Mouse (Mus musculus): ENCODE measurements around the gene Dda1. TPM values are rescaled to one million over a fixed set of nuclear protein-coding genes. Genes with fewer than 3 reads are reported as not detected.
"Not testable (repeated sequence)": the region's sequence is repeated elsewhere in the genome, so short reads cannot be mapped to it uniquely, and the experiment has no call there.

Dda1 gene
- polyA plus RNA-seq (2014; fragmentation: Nextera tagmentation; extraction: Ambion mirVana) = 115 TPM in 2 replicates

- peaks cover 10% of the 10 kb centered on the region; the same call in 1 of the 2 replicates for H3K4me1 ChIP-seq (ENCODE audit: control insufficient read depth, insufficient read depth, low read length)
- H3K27ac ChIP-seq (replicated peaks; ENCODE audit: low read depth, low read length) = 0 out of 2 replicates have a peak within 1 kb of the TSS, but pooled peaks have one; percentile 10
- peak within 1 kb of the TSS; percentile 85 for H3K4me2 ChIP-seq (ENCODE audit: low read depth, severe bottlenecking)
- H3K9me3 ChIP-seq (ENCODE audit: control insufficient read depth, low read length) = no peaks in the 10 kb centered on the region; the same call in 1 of the 2 replicates
- under 1% methylated on average over 52 of the region's 52 CpGs for WGBS
- DNase-seq (ENCODE audit: low spot score) (peak; percentile 97), ATAC-seq (ENCODE audit: insufficient number of reproducible peaks, low FRiP score, low TSS enrichment, low read depth) (peak; percentile 80)
- peaks cover 5% of the 10 kb centered on the region; the same call in 1 of the 2 replicates for H3K36me3 ChIP-seq (ENCODE audit: control insufficient read depth, insufficient read depth, low read length)
- no peaks in the 10 kb centered on the region for H3K27me3 ChIP-seq (ENCODE audit: control insufficient read depth, insufficient read depth, low read length)
- peak within 1 kb of the TSS; percentile 60 for H3K9ac ChIP-seq (ENCODE audit: low read length)
- peak within 1 kb of the TSS; percentile 92 for H3K4me3 ChIP-seq (ENCODE audit: low read depth, low read length)
Observed at GRCm38 (mm10) chr8:71468916-71469315, at the start of gene Dda1. Dda1 (plus strand) TSS chr8:71469199.

GRCm38 (mm10) chr8:71422121-71422520 lies 46.9 kb upstream of the Dda1 start:
- Histone ChIP-seq H3K9ac (ENCODE audit: low read length) (no peak overlapping the region), H3K4me2 (ENCODE audit: low read depth, severe bottlenecking) (no peak overlapping the region), H3K27me3 (ENCODE audit: control insufficient read depth, insufficient read depth, low read length) (no peaks in the 10 kb centered on the region), H3K4me3 (ENCODE audit: low read depth, low read length) (no peak overlapping the region), H3K27ac (replicated peaks; ENCODE audit: low read depth, low read length) (no peak overlapping the region), H3K9me3 (ENCODE audit: control insufficient read depth, low read length) (no peaks in the 10 kb centered on the region), H3K36me3 (ENCODE audit: control insufficient read depth, insufficient read depth, low read length) (no peaks in the 10 kb centered on the region), H3K4me1 (ENCODE audit: control insufficient read depth, insufficient read depth, low read length) (no peaks in the 10 kb centered on the region)
- no peak for DNase-seq (ENCODE audit: low spot score)
- ATAC-seq (ENCODE audit: insufficient number of reproducible peaks, low FRiP score, low TSS enrichment, low read depth) = no peak

- H3K36me3 ChIP-seq (ENCODE audit: control insufficient read depth, insufficient read depth, low read length); H3K4me3 ChIP-seq (ENCODE audit: low read depth, low read length); DNase-seq (ENCODE audit: low spot score); H3K9ac ChIP-seq (ENCODE audit: low read length); H3K9me3 ChIP-seq (ENCODE audit: control insufficient read depth, low read length); ATAC-seq (ENCODE audit: insufficient number of reproducible peaks, low FRiP score, low TSS enrichment, low read depth); H3K27me3 ChIP-seq (ENCODE audit: control insufficient read depth, insufficient read depth, low read length); H3K27ac ChIP-seq (replicated peaks; ENCODE audit: low read depth, low read length); H3K4me1 ChIP-seq (ENCODE audit: control insufficient read depth, insufficient read depth, low read length); H3K4me2 ChIP-seq (ENCODE audit: low read depth, severe bottlenecking): not testable (repeated sequence)
- 94% methylated on average over 1 of the region's 1 CpGs for WGBS
Observed at GRCm38 (mm10) chr8:71432935-71433334, 36.1 kb upstream of the Dda1 start.

GRCm38 (mm10) chr8:71437041-71437440 lies 32.0 kb upstream of the Dda1 start:
- WGBS = 63% methylated on average over 3 of the region's 3 CpGs

GRCm38 (mm10) chr8:71441404-71441803 lies 27.6 kb upstream of the Dda1 start:
- no peaks in the 10 kb centered on the region for H3K27me3 ChIP-seq (ENCODE audit: control insufficient read depth, insufficient read depth, low read length)
- no peak overlapping the region for H3K27ac ChIP-seq (replicated peaks; ENCODE audit: low read depth, low read length)
- 3% methylated on average over 7 of the region's 7 CpGs for WGBS
- peak; percentile 70 for DNase-seq (ENCODE audit: low spot score)
- no peaks in the 10 kb centered on the region for H3K9me3 ChIP-seq (ENCODE audit: control insufficient read depth, low read length)
- H3K4me1 ChIP-seq (ENCODE audit: control insufficient read depth, insufficient read depth, low read length) = no peaks in the 10 kb centered on the region
- H3K4me2 ChIP-seq (ENCODE audit: low read depth, severe bottlenecking) = no peak overlapping the region
- no peaks in the 10 kb centered on the region for H3K36me3 ChIP-seq (ENCODE audit: control insufficient read depth, insufficient read depth, low read length)
- ATAC-seq (ENCODE audit: insufficient number of reproducible peaks, low FRiP score, low TSS enrichment, low read depth) = no peak
- H3K9ac ChIP-seq (ENCODE audit: low read length) = no peak overlapping the region
- no peak overlapping the region for H3K4me3 ChIP-seq (ENCODE audit: low read depth, low read length)

More at GRCm38 (mm10) chr8:71437041-71437440, 32.0 kb upstream of the Dda1 start:
- Histone ChIP-seq H3K4me1 (ENCODE audit: control insufficient read depth, insufficient read depth, low read length) (no peaks in the 10 kb centered on the region), H3K4me3 (ENCODE audit: low read depth, low read length) (no peak overlapping the region), H3K27ac (replicated peaks; ENCODE audit: low read depth, low read length) (no peak overlapping the region), H3K9me3 (ENCODE audit: control insufficient read depth, low read length) (no peaks in the 10 kb centered on the region), H3K9ac (ENCODE audit: low read length) (no peak overlapping the region), H3K27me3 (ENCODE audit: control insufficient read depth, insufficient read depth, low read length) (no peaks in the 10 kb centered on the region), H3K4me2 (ENCODE audit: low read depth, severe bottlenecking) (no peak overlapping the region), H3K36me3 (ENCODE audit: control insufficient read depth, insufficient read depth, low read length) (no peaks in the 10 kb centered on the region)
- ATAC-seq (ENCODE audit: insufficient number of reproducible peaks, low FRiP score, low TSS enrichment, low read depth) (no peak), DNase-seq (ENCODE audit: low spot score) (no peak)

GRCm38 (mm10) chr8:71445096-71445495 lies 23.9 kb upstream of the Dda1 start:
- H3K36me3 ChIP-seq (ENCODE audit: control insufficient read depth, insufficient read depth, low read length) = no peaks in the 10 kb centered on the region
- no peak overlapping the region for H3K4me3 ChIP-seq (ENCODE audit: low read depth, low read length)
- H3K9ac ChIP-seq (ENCODE audit: low read length) = no peak overlapping the region
- H3K9me3 ChIP-seq (ENCODE audit: control insufficient read depth, low read length) = no peaks in the 10 kb centered on the region
- H3K4me2 ChIP-seq (ENCODE audit: low read depth, severe bottlenecking) = no peak overlapping the region
- no peaks in the 10 kb centered on the region for H3K4me1 ChIP-seq (ENCODE audit: control insufficient read depth, insufficient read depth, low read length)
- DNase-seq (ENCODE audit: low spot score) (no peak), ATAC-seq (ENCODE audit: insufficient number of reproducible peaks, low FRiP score, low TSS enrichment, low read depth) (no peak)
- no peaks in the 10 kb centered on the region for H3K27me3 ChIP-seq (ENCODE audit: control insufficient read depth, insufficient read depth, low read length)
- 73% methylated on average over 7 of the region's 7 CpGs for WGBS
- H3K27ac ChIP-seq (replicated peaks; ENCODE audit: low read depth, low read length) = no peak overlapping the region

- DNase-seq (ENCODE audit: low spot score) (no peak), ATAC-seq (ENCODE audit: insufficient number of reproducible peaks, low FRiP score, low TSS enrichment, low read depth) (no peak)
- Histone ChIP-seq H3K36me3 (ENCODE audit: control insufficient read depth, insufficient read depth, low read length) (no peaks in the 10 kb centered on the region), H3K4me1 (ENCODE audit: control insufficient read depth, insufficient read depth, low read length) (no peaks in the 10 kb centered on the region), H3K9me3 (ENCODE audit: control insufficient read depth, low read length) (no peaks in the 10 kb centered on the region), H3K4me2 (ENCODE audit: low read depth, severe bottlenecking) (no peak overlapping the region), H3K4me3 (ENCODE audit: low read depth, low read length) (no peak overlapping the region), H3K27ac (replicated peaks; ENCODE audit: low read depth, low read length) (no peak overlapping the region), H3K27me3 (ENCODE audit: control insufficient read depth, insufficient read depth, low read length) (no peaks in the 10 kb centered on the region), H3K9ac (ENCODE audit: low read length) (no peak overlapping the region)
- 65% methylated on average over 4 of the region's 4 CpGs for WGBS
Observed at GRCm38 (mm10) chr8:71451337-71451736, 17.7 kb upstream of the Dda1 start.

GRCm38 (mm10) chr8:71451777-71452176 lies 17.2 kb upstream of the Dda1 start:
- DNase-seq (ENCODE audit: low spot score) = no peak
- no peak for ATAC-seq (ENCODE audit: insufficient number of reproducible peaks, low FRiP score, low TSS enrichment, low read depth)
- H3K9me3 ChIP-seq (ENCODE audit: control insufficient read depth, low read length) = no peaks in the 10 kb centered on the region
- no peak overlapping the region for H3K9ac ChIP-seq (ENCODE audit: low read length)
- H3K36me3 ChIP-seq (ENCODE audit: control insufficient read depth, insufficient read depth, low read length) = no peaks in the 10 kb centered on the region
- 35% methylated on average over 11 of the region's 11 CpGs for WGBS
- H3K4me2 ChIP-seq (ENCODE audit: low read depth, severe bottlenecking) = no peak overlapping the region
- no peaks in the 10 kb centered on the region for H3K27me3 ChIP-seq (ENCODE audit: control insufficient read depth, insufficient read depth, low read length)
- no peaks in the 10 kb centered on the region for H3K4me1 ChIP-seq (ENCODE audit: control insufficient read depth, insufficient read depth, low read length)
- H3K4me3 ChIP-seq (ENCODE audit: low read depth, low read length) = no peak overlapping the region
- H3K27ac ChIP-seq (replicated peaks; ENCODE audit: low read depth, low read length) = no peak overlapping the region

GRCm38 (mm10) chr8:71452669-71453068 lies 16.3 kb upstream of the Dda1 start:
- H3K9me3 ChIP-seq (ENCODE audit: control insufficient read depth, low read length) = no peaks in the 10 kb centered on the region
- no peaks in the 10 kb centered on the region for H3K36me3 ChIP-seq (ENCODE audit: control insufficient read depth, insufficient read depth, low read length)
- H3K27ac ChIP-seq (replicated peaks; ENCODE audit: low read depth, low read length) = no peak overlapping the region
- WGBS = 85% methylated on average over 2 of the region's 2 CpGs
- ATAC-seq (ENCODE audit: insufficient number of reproducible peaks, low FRiP score, low TSS enrichment, low read depth) = no peak
- no peaks in the 10 kb centered on the region for H3K27me3 ChIP-seq (ENCODE audit: control insufficient read depth, insufficient read depth, low read length)
- no peak overlapping the region for H3K4me2 ChIP-seq (ENCODE audit: low read depth, severe bottlenecking)
- H3K9ac ChIP-seq (ENCODE audit: low read length) = no peak overlapping the region
- no peaks in the 10 kb centered on the region for H3K4me1 ChIP-seq (ENCODE audit: control insufficient read depth, insufficient read depth, low read length)
- DNase-seq (ENCODE audit: low spot score) = peak; percentile 16
- no peak overlapping the region for H3K4me3 ChIP-seq (ENCODE audit: low read depth, low read length)

Data from limb, embryonic 11.5 days (tissue).